Mouse (Mus musculus): Measurements from ENCODE around the gene Sh2d5. TPM values are rescaled to one million over a fixed set of nuclear protein-coding genes. Genes with fewer than 3 reads are reported as not detected.
A peak's percentile ranks its signal among the peaks of the same experiment; 100 is the strongest.

Sh2d5 gene
- polyA plus RNA-seq, 1 experiment from 2014 or later = 0.78 TPM

- Histone ChIP-seq H3K9me3 (replicated peaks; ENCODE audit: control insufficient read depth, low read length) (no peaks in the 10 kb centered on the region), H3K27ac (ENCODE audit: low read length) (no peak overlapping the region), H3K4me3 (ENCODE audit: low read depth, low read length) (no peak overlapping the region), H3K4me1 (ENCODE audit: control insufficient read depth, low read depth, low read length) (peaks cover 15% of the 10 kb centered on the region), H3K36me3 (ENCODE audit: control insufficient read depth, insufficient read depth) (no peaks in the 10 kb centered on the region; the same call in 1 of the 2 replicates), H3K9ac (ENCODE audit: low read depth, low read length) (no peak overlapping the region), H3K27me3 (ENCODE audit: control insufficient read depth, insufficient read depth, low read depth, low read length) (peaks cover 37% of the 10 kb centered on the region), H3K4me2 (ENCODE audit: low read depth, low read length) (0 out of 2 replicates have a peak overlapping the region, but pooled peaks have one; percentile 37)
- WGBS (ENCODE audit: insufficient replicate concordance) = 20% methylated on average over 5 of the region's 5 CpGs
- no peak for ATAC-seq (ENCODE audit: low read depth)
These were observed 2.0 kb downstream of the Sh2d5 start for GRCm38 (mm10) chr4:138252231-138252630.

GRCm38 (mm10) chr4:138257116-138257687, 7.0 kb downstream of the Sh2d5 start:
- Histone ChIP-seq H3K9me3 (replicated peaks; ENCODE audit: control insufficient read depth, low read length) (no peaks in the 10 kb centered on the region), H3K4me1 (ENCODE audit: control insufficient read depth, low read depth, low read length) (peaks cover 6% of the 10 kb centered on the region), H3K27me3 (ENCODE audit: control insufficient read depth, insufficient read depth, low read depth, low read length) (peaks cover 7% of the 10 kb centered on the region), H3K27ac (ENCODE audit: low read length) (no peak overlapping the region), H3K4me2 (ENCODE audit: low read depth, low read length) (no peak overlapping the region), H3K9ac (ENCODE audit: low read depth, low read length) (no peak overlapping the region), H3K4me3 (ENCODE audit: low read depth, low read length) (no peak overlapping the region), H3K36me3 (ENCODE audit: control insufficient read depth, insufficient read depth) (no peaks in the 10 kb centered on the region)
- ATAC-seq (ENCODE audit: low read depth) = no peak
- 35% methylated on average over 22 of the region's 22 CpGs for WGBS (ENCODE audit: insufficient replicate concordance)

- Histone ChIP-seq H3K27ac (ENCODE audit: low read length) (no peak overlapping the region), H3K9ac (ENCODE audit: low read depth, low read length) (no peak overlapping the region), H3K4me1 (ENCODE audit: control insufficient read depth, low read depth, low read length) (peaks cover 11% of the 10 kb centered on the region), H3K27me3 (ENCODE audit: control insufficient read depth, insufficient read depth, low read depth, low read length) (peaks cover 2% of the 10 kb centered on the region; the same call in 1 of the 2 replicates), H3K4me3 (ENCODE audit: low read depth, low read length) (no peak overlapping the region), H3K4me2 (ENCODE audit: low read depth, low read length) (no peak overlapping the region), H3K36me3 (ENCODE audit: control insufficient read depth, insufficient read depth) (no peaks in the 10 kb centered on the region), H3K9me3 (replicated peaks; ENCODE audit: control insufficient read depth, low read length) (no peaks in the 10 kb centered on the region)
- 46% methylated on average over 7 of the region's 7 CpGs for WGBS (ENCODE audit: insufficient replicate concordance)
- no peak for ATAC-seq (ENCODE audit: low read depth)
These were observed 8.5 kb downstream of the Sh2d5 start for GRCm38 (mm10) chr4:138258663-138259062.

- Histone ChIP-seq H3K4me2 (ENCODE audit: low read depth, low read length) (no peak overlapping the region), H3K36me3 (ENCODE audit: control insufficient read depth, insufficient read depth) (no peaks in the 10 kb centered on the region), H3K4me1 (ENCODE audit: control insufficient read depth, low read depth, low read length) (peaks cover 11% of the 10 kb centered on the region), H3K4me3 (ENCODE audit: low read depth, low read length) (no peak overlapping the region), H3K27ac (ENCODE audit: low read length) (no peak overlapping the region), H3K9ac (ENCODE audit: low read depth, low read length) (no peak overlapping the region), H3K27me3 (ENCODE audit: control insufficient read depth, insufficient read depth, low read depth, low read length) (peaks cover 2% of the 10 kb centered on the region; the same call in 1 of the 2 replicates), H3K9me3 (replicated peaks; ENCODE audit: control insufficient read depth, low read length) (no peaks in the 10 kb centered on the region)
- ATAC-seq (ENCODE audit: low read depth) = no peak
- 27% methylated on average over 5 of the region's 5 CpGs for WGBS (ENCODE audit: insufficient replicate concordance)
These were observed 9.3 kb downstream of the Sh2d5 start for GRCm38 (mm10) chr4:138259482-138259881.

GRCm38 (mm10) chr4:138261843-138262681, 11.9 kb downstream of the Sh2d5 start:
- Histone ChIP-seq H3K27me3 (ENCODE audit: control insufficient read depth, insufficient read depth, low read depth, low read length) (no peaks in the 10 kb centered on the region), H3K9me3 (replicated peaks; ENCODE audit: control insufficient read depth, low read length) (no peaks in the 10 kb centered on the region), H3K4me3 (ENCODE audit: low read depth, low read length) (peak overlapping the region; percentile 67), H3K36me3 (ENCODE audit: control insufficient read depth, insufficient read depth) (no peaks in the 10 kb centered on the region), H3K4me1 (ENCODE audit: control insufficient read depth, low read depth, low read length) (peaks cover 11% of the 10 kb centered on the region), H3K27ac (ENCODE audit: low read length) (no peak overlapping the region), H3K4me2 (ENCODE audit: low read depth, low read length) (peak overlapping the region; percentile 83), H3K9ac (ENCODE audit: low read depth, low read length) (peak overlapping the region; percentile 44; the same call in 1 of the 2 replicates)
- WGBS (ENCODE audit: insufficient replicate concordance) = under 1% methylated on average over 78 of the region's 78 CpGs
- ATAC-seq (ENCODE audit: low read depth) = peak; percentile 84

GRCm38 (mm10) chr4:138267869-138268268, 17.7 kb downstream of the Sh2d5 start:
- no peak overlapping the region for H3K4me2 ChIP-seq (ENCODE audit: low read depth, low read length)
- 72% methylated on average over 10 of the region's 10 CpGs for WGBS (ENCODE audit: insufficient replicate concordance)
- no peaks in the 10 kb centered on the region for H3K27me3 ChIP-seq (ENCODE audit: control insufficient read depth, insufficient read depth, low read depth, low read length)
- peaks cover under 1% of the 10 kb centered on the region; the same call in 1 of the 2 replicates for H3K4me1 ChIP-seq (ENCODE audit: control insufficient read depth, low read depth, low read length)
- H3K9me3 ChIP-seq (replicated peaks; ENCODE audit: control insufficient read depth, low read length) = no peaks in the 10 kb centered on the region
- H3K27ac ChIP-seq (ENCODE audit: low read length) = no peak overlapping the region
- H3K36me3 ChIP-seq (ENCODE audit: control insufficient read depth, insufficient read depth) = no peaks in the 10 kb centered on the region
- H3K9ac ChIP-seq (ENCODE audit: low read depth, low read length) = no peak overlapping the region
- peak; percentile 5; the same call in 1 of the 2 replicates for ATAC-seq (ENCODE audit: low read depth)
- no peak overlapping the region for H3K4me3 ChIP-seq (ENCODE audit: low read depth, low read length)

- Histone ChIP-seq H3K4me2 (ENCODE audit: low read depth, low read length) (no peak overlapping the region), H3K4me3 (ENCODE audit: low read depth, low read length) (no peak overlapping the region), H3K27me3 (ENCODE audit: control insufficient read depth, insufficient read depth, low read depth, low read length) (no peaks in the 10 kb centered on the region), H3K9me3 (replicated peaks; ENCODE audit: control insufficient read depth, low read length) (no peaks in the 10 kb centered on the region), H3K9ac (ENCODE audit: low read depth, low read length) (no peak overlapping the region), H3K36me3 (ENCODE audit: control insufficient read depth, insufficient read depth) (no peaks in the 10 kb centered on the region), H3K27ac (ENCODE audit: low read length) (no peak overlapping the region), H3K4me1 (ENCODE audit: control insufficient read depth, low read depth, low read length) (no peaks in the 10 kb centered on the region)
- WGBS (ENCODE audit: insufficient replicate concordance) = 63% methylated on average over 14 of the region's 14 CpGs
- no peak for ATAC-seq (ENCODE audit: low read depth)
These were observed 22.1 kb downstream of the Sh2d5 start for GRCm38 (mm10) chr4:138272011-138272997.

GRCm38 (mm10) chr4:138278346-138278745, 28.1 kb downstream of the Sh2d5 start:
- 57% methylated on average over 7 of the region's 7 CpGs for WGBS (ENCODE audit: insufficient replicate concordance)
- H3K27me3 ChIP-seq (ENCODE audit: control insufficient read depth, insufficient read depth, low read depth, low read length) = no peaks in the 10 kb centered on the region

More at GRCm38 (mm10) chr4:138278346-138278745, 28.1 kb downstream of the Sh2d5 start:
- Histone ChIP-seq H3K4me2 (ENCODE audit: low read depth, low read length) (no peak overlapping the region), H3K27ac (ENCODE audit: low read length) (no peak overlapping the region), H3K4me1 (ENCODE audit: control insufficient read depth, low read depth, low read length) (no peaks in the 10 kb centered on the region), H3K9ac (ENCODE audit: low read depth, low read length) (no peak overlapping the region), H3K9me3 (replicated peaks; ENCODE audit: control insufficient read depth, low read length) (no peaks in the 10 kb centered on the region), H3K36me3 (ENCODE audit: control insufficient read depth, insufficient read depth) (no peaks in the 10 kb centered on the region), H3K4me3 (ENCODE audit: low read depth, low read length) (no peak overlapping the region)
- ATAC-seq (ENCODE audit: low read depth) = no peak
